Comparison of ENCODE assay signal across 13 mouse cellular contexts in the genomic region with DNA sequence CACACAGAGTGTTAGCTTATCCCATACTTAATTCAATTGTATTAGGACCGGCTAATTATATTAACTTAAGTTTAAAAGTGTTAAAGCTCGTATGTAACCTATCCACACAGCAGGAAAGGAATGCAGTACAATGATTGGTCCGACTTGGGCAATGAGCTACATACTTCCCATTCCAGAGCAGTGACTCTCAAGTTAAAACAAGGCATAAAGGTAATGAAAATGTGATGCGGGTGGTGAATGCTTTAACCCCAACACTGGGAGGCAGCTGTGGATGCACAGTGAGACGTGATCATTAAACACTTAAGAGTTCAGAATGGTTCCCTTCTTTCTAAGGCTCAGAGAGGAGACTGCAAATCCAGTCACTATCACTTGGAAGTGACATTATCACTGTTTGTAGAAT. TPM values are rescaled to one million over a fixed set of nuclear protein-coding genes. Genes with fewer than 3 reads are reported as not detected.
DNase-seq lines count a peak whose midpoint lies in the region; ATAC-seq lines count a peak whose summit lies in the region.
"Had no signal": no experiment of that assay in that cellular context is flagged by ENCODE, and none has a peak within 500 bp of the region (broad histone marks: within the 10 kb centered on the region; RNA-seq: fewer than 3 reads in every experiment).

No protein-coding gene starts in this region.

- no peaks in the 10 kb centered on the region for H3K9me3 ChIP-seq in embryonic facial prominence, embryonic 12.5 days
- no peaks in the 10 kb centered on the region for H3K9me3 ChIP-seq in embryonic facial prominence, embryonic 10.5 days
- H3K9me3 ChIP-seq in kidney, embryonic 15.5 days (replicated peaks), result no peaks in the 10 kb centered on the region
- no peaks in the 10 kb centered on the region for H3K9me3 ChIP-seq in midbrain, embryonic 13.5 days
- H3K9me3 ChIP-seq: G1E had no signal

- ATAC-seq in embryonic facial prominence, embryonic 12.5 days (ENCODE audit: insufficient number of reproducible peaks, insufficient read depth, low FRiP score, low TSS enrichment), result no peak
- ATAC-seq in kidney, embryonic 15.5 days (replicated peaks; ENCODE audit: low FRiP score), result no peak
- no peak for ATAC-seq in activated CD4-positive, CD25-positive, alpha-beta regulatory T cell, adult 4 months
- ATAC-seq in midbrain, embryonic 13.5 days, result no peak

- H3K27me3 ChIP-seq in embryonic facial prominence, embryonic 12.5 days, result no peaks in the 10 kb centered on the region
- H3K27me3 ChIP-seq in embryonic facial prominence, embryonic 10.5 days (replicated peaks; ENCODE audit: low read depth, poor library complexity, severe bottlenecking), result no peaks in the 10 kb centered on the region
- no peaks in the 10 kb centered on the region for H3K27me3 ChIP-seq in kidney, embryonic 15.5 days
- no peaks in the 10 kb centered on the region for H3K27me3 ChIP-seq in midbrain, embryonic 13.5 days

- peak overlapping the region; percentile 23; the same call in 1 of the 2 replicates for H3K27ac ChIP-seq in embryonic facial prominence, embryonic 12.5 days
- no peak overlapping the region for H3K27ac ChIP-seq in embryonic facial prominence, embryonic 10.5 days (replicated peaks)
- H3K27ac ChIP-seq in kidney, embryonic 15.5 days, result 0 out of 2 replicates have a peak overlapping the region, but pooled peaks have one; percentile 7
- peak overlapping the region; percentile 73 for H3K27ac ChIP-seq in brown adipose tissue, adult 24 weeks (replicated peaks; ENCODE audit: low read depth, low read length)
- H3K27ac ChIP-seq in midbrain, embryonic 13.5 days, result no peak overlapping the region
- H3K27ac ChIP-seq: macrophage had no signal

- peaks cover 20% of the 10 kb centered on the region for H3K36me3 ChIP-seq in embryonic facial prominence, embryonic 12.5 days
- H3K36me3 ChIP-seq in embryonic facial prominence, embryonic 10.5 days (replicated peaks), result peaks cover 30% of the 10 kb centered on the region
- peaks cover 27% of the 10 kb centered on the region for H3K36me3 ChIP-seq in kidney, embryonic 15.5 days
- peaks cover 13% of the 10 kb centered on the region for H3K36me3 ChIP-seq in midbrain, embryonic 13.5 days

- H3K4me1 ChIP-seq in embryonic facial prominence, embryonic 12.5 days, result peaks cover 36% of the 10 kb centered on the region
- peaks cover 52% of the 10 kb centered on the region for H3K4me1 ChIP-seq in embryonic facial prominence, embryonic 10.5 days
- peaks cover 47% of the 10 kb centered on the region for H3K4me1 ChIP-seq in kidney, embryonic 15.5 days
- H3K4me1 ChIP-seq in brown adipose tissue, adult 24 weeks (ENCODE audit: control insufficient read depth, insufficient read depth, insufficient read length, low read length), result peaks cover 22% of the 10 kb centered on the region
- peaks cover 19% of the 10 kb centered on the region for H3K4me1 ChIP-seq in midbrain, embryonic 13.5 days (replicated peaks)

- H3K4me2 ChIP-seq in embryonic facial prominence, embryonic 12.5 days (replicated peaks), result 0 out of 2 replicates have a peak overlapping the region, but pooled peaks have one; percentile 9
- 0 out of 2 replicates have a peak overlapping the region, but pooled peaks have one; percentile 68 for H3K4me2 ChIP-seq in kidney, embryonic 15.5 days
- no peak overlapping the region for H3K4me2 ChIP-seq in midbrain, embryonic 13.5 days (replicated peaks)

- no peak overlapping the region for H3K9ac ChIP-seq in embryonic facial prominence, embryonic 12.5 days
- H3K9ac ChIP-seq in kidney, embryonic 15.5 days, result no peak overlapping the region
- H3K9ac ChIP-seq in midbrain, embryonic 13.5 days (replicated peaks), result no peak overlapping the region

- WGBS in embryonic facial prominence, embryonic 12.5 days, result 49% methylated on average over 5 of the region's 5 CpGs
- WGBS in embryonic facial prominence, embryonic 10.5 days, result 56% methylated on average over 5 of the region's 5 CpGs
- 52% methylated on average over 5 of the region's 5 CpGs for WGBS in kidney, embryonic 15.5 days
- WGBS in midbrain, embryonic 13.5 days, result 80% methylated on average over 5 of the region's 5 CpGs

- no peak overlapping the region for H3K4me3 ChIP-seq in embryonic facial prominence, embryonic 12.5 days
- H3K4me3 ChIP-seq in embryonic facial prominence, embryonic 10.5 days, result no peak overlapping the region
- H3K4me3 ChIP-seq in kidney, embryonic 15.5 days (replicated peaks), result no peak overlapping the region
- peak overlapping the region; percentile 29 for H3K4me3 ChIP-seq in brown adipose tissue, adult 24 weeks (ENCODE audit: insufficient read depth, low read depth, low read length)
- no peak overlapping the region for H3K4me3 ChIP-seq in midbrain, embryonic 13.5 days (replicated peaks)

- no peak for DNase-seq in embryonic facial prominence, embryonic 10.5 days (ENCODE audit: low spot score)
- DNase-seq in kidney, postnatal 4 days, result no peak
- DNase-seq in kidney, postnatal 14 days, result peak; percentile 41
- DNase-seq: adrenal gland, adult 2 months; cerebellum, postnatal 14 days; left cerebral cortex, postnatal 4 days had no signal

RNA-seq across cellular contexts. Expression of a gene that starts 3.2 kb away (rescaled TPM):
- polyA plus RNA-seq in embryonic facial prominence, embryonic 12.5 days (2016; fragmentation: Nextera tagmentation; extraction: Ambion mirVana), result 7.2 and 7.5 TPM in 2 replicates
- polyA plus RNA-seq in embryonic facial prominence, embryonic 10.5 days (2016; fragmentation: Nextera tagmentation; extraction: Ambion mirVana), result 2.5 and 3.4 TPM in 2 replicates
- 5.5 and 6.0 TPM in 2 replicates for polyA plus RNA-seq in kidney, embryonic 15.5 days (2015; fragmentation: Nextera tagmentation; extraction: Ambion mirVana)
- 10.1 and 21.6 TPM in 2 replicates for polyA plus RNA-seq in brown adipose tissue, adult 24 weeks (2012; ENCODE audit: insufficient read depth, insufficient read length, missing spikeins)
- under 1 TPM in 1 of 2 experiments, not detected in 1; 0.26 TPM for polyA plus RNA-seq in activated CD4-positive, CD25-positive, alpha-beta regulatory T cell, adult 4 months (2017; shearing (Covaris generic))
- polyA plus RNA-seq in midbrain, embryonic 13.5 days (2015; fragmentation: Nextera tagmentation; extraction: Ambion mirVana), result 1.2 and 1.3 TPM in 2 replicates

RNA-seq across cellular contexts. Expression of a gene that starts 3.5 kb away (rescaled TPM):
- polyA plus RNA-seq in embryonic facial prominence, embryonic 12.5 days (2016; fragmentation: Nextera tagmentation; extraction: Ambion mirVana), result 566 and 574 TPM in 2 replicates
- polyA plus RNA-seq in embryonic facial prominence, embryonic 10.5 days (2016; fragmentation: Nextera tagmentation; extraction: Ambion mirVana), result 439 and 451 TPM in 2 replicates
- polyA plus RNA-seq in kidney, embryonic 15.5 days (2015; fragmentation: Nextera tagmentation; extraction: Ambion mirVana), result 642 and 672 TPM in 2 replicates
- 287 and 322 TPM in 2 replicates for polyA plus RNA-seq in brown adipose tissue, adult 24 weeks (2012; ENCODE audit: insufficient read depth, insufficient read length, missing spikeins)
- 100 to 1,000 TPM; 693 to 929 TPM for polyA plus RNA-seq in activated CD4-positive, CD25-positive, alpha-beta regulatory T cell, adult 4 months (2017; shearing (Covaris generic))
- polyA plus RNA-seq in midbrain, embryonic 13.5 days (2015; fragmentation: Nextera tagmentation; extraction: Ambion mirVana), result 141 and 154 TPM in 2 replicates

Comparison
In these comparisons a context has a peak if more than half of its experiments do, and no peak if none do; other contexts are left out.
1. H3K27ac ChIP-seq: peak in embryonic facial prominence, embryonic 12.5 days (single experiment), kidney, embryonic 15.5 days (single experiment) and brown adipose tissue, adult 24 weeks (single experiment); none in embryonic facial prominence, embryonic 10.5 days (single experiment) and midbrain, embryonic 13.5 days (single experiment).